Mouse (Mus musculus) embryonic facial prominence, embryonic 15.5 days (tissue): ENCODE data around the gene Katnal1. TPM values are rescaled to one million over a fixed set of nuclear protein-coding genes. Genes with fewer than 3 reads are reported as not detected.
A peak's percentile ranks its signal among the peaks of the same experiment; 100 is the strongest.

ENCODE experiments used
- ATAC-seq: fragments of 200-750 bp; cut with Nextera tagmentation; 2 replicates; pipeline ENCODE4 v1.8.0; 2017; ENCODE audit warnings: low read depth, moderate TSS enrichment; ENCODE audit not compliant: insufficient number of reproducible peaks, low FRiP score, low TSS enrichment
- H3K27ac ChIP-seq: fragments of 300-500 bp; sonication (generic); replicated peaks from 2 replicates; pipeline ENCODE4 v1.5.1; 2015; ENCODE audit warnings: mild to moderate bottlenecking, inconsistent platforms
- H3K27me3 ChIP-seq: fragments of 300-500 bp; sonication (generic); 2 replicates; pipeline ENCODE4 v1.6.1; 2015; ENCODE audit warnings: inconsistent platforms
- H3K36me3 ChIP-seq: fragments of 300-500 bp; sonication (generic); 2 replicates; pipeline ENCODE4 v1.6.1; 2015; ENCODE audit warnings: mild to moderate bottlenecking, inconsistent platforms
- H3K4me1 ChIP-seq: fragments of 300-500 bp; sonication (generic); 2 replicates; pipeline ENCODE4 v1.6.1; 2015; ENCODE audit warnings: inconsistent platforms
- H3K4me2 ChIP-seq: fragments of 300-500 bp; sonication (generic); replicated peaks from 2 replicates; pipeline ENCODE4 v1.6.1; 2015; ENCODE audit warnings: mild to moderate bottlenecking, inconsistent platforms
- H3K4me3 ChIP-seq: fragments of 300-500 bp; sonication (generic); replicated peaks from 2 replicates; pipeline ENCODE4 v1.5.1; 2015; ENCODE audit warnings: mild to moderate bottlenecking, inconsistent platforms
- H3K9ac ChIP-seq: fragments of 300-500 bp; sonication (generic); 2 replicates; pipeline ENCODE4 v1.6.1; 2015; ENCODE audit warnings: inconsistent platforms
- H3K9me3 ChIP-seq: fragments of 300-500 bp; sonication (generic); replicated peaks from 2 replicates; pipeline ENCODE4 v1.6.1; 2016; ENCODE audit warnings: inconsistent platforms
- WGBS: fragments of 180-500 bp; shearing (Covaris S2); methylation state at CpG from one replicate; pipeline ENCODE4 v1.1.7; 2015; 5-methylcytosine and 5-hydroxymethylcytosine counted together
- polyA plus RNA-seq: library from polyadenylated mRNA; unstranded; fragments of >200 nt; fragmentation: Nextera tagmentation; extraction: Ambion mirVana; gene quantifications from 2 replicates; pipeline ENCODE4 v1.2.1, GENCODE M21; 2015

The Katnal1 gene
- polyA plus RNA-seq, 1 experiment from 2014 or later: 15.8 TPM

- Histone ChIP-seq H3K9ac (no peak overlapping the region), H3K36me3 (no peaks in the 10 kb centered on the region), H3K27ac (peak overlapping the region; percentile 87), H3K4me3 (no peak overlapping the region), H3K9me3 (no peaks in the 10 kb centered on the region), H3K27me3 (no peaks in the 10 kb centered on the region), H3K4me1 (peaks cover 57% of the 10 kb centered on the region), H3K4me2 (peak overlapping the region; percentile 23)
- WGBS: 5% methylated on average over 13 of the region's 13 CpGs
- ATAC-seq: peak; percentile 77
Observed at GRCm38 (mm10) chr5:148965691-148966333, 36.7 kb upstream of the Katnal1 start.

- 31% methylated on average over 15 of the region's 15 CpGs for WGBS
Observed at GRCm38 (mm10) chr5:148965089-148965591, 36.0 kb upstream of the Katnal1 start.

GRCm38 (mm10) chr5:148964251-148964650 is 35.1 kb upstream of the Katnal1 start:
- Histone ChIP-seq H3K27ac (peak overlapping the region; percentile 87), H3K9ac (no peak overlapping the region), H3K4me2 (no peak overlapping the region), H3K4me1 (peaks cover 63% of the 10 kb centered on the region), H3K9me3 (no peaks in the 10 kb centered on the region), H3K36me3 (no peaks in the 10 kb centered on the region), H3K4me3 (no peak overlapping the region), H3K27me3 (no peaks in the 10 kb centered on the region)
- 85% methylated on average over 1 of the region's 1 CpGs for WGBS
- ATAC-seq: no peak

More at GRCm38 (mm10) chr5:148965089-148965591, 36.0 kb upstream of the Katnal1 start:
- H3K27me3 ChIP-seq: no peaks in the 10 kb centered on the region
- H3K9ac ChIP-seq: no peak overlapping the region
- no peaks in the 10 kb centered on the region for H3K9me3 ChIP-seq
- peaks cover 61% of the 10 kb centered on the region for H3K4me1 ChIP-seq
- H3K27ac ChIP-seq: peak overlapping the region; percentile 87
- no peaks in the 10 kb centered on the region for H3K36me3 ChIP-seq
- H3K4me3 ChIP-seq: no peak overlapping the region
- ATAC-seq: no peak
- peak overlapping the region; percentile 23 for H3K4me2 ChIP-seq

- H3K4me3 ChIP-seq: no peak overlapping the region
- H3K4me2 ChIP-seq: peak overlapping the region; percentile 86
- no peaks in the 10 kb centered on the region for H3K27me3 ChIP-seq
- H3K36me3 ChIP-seq: no peaks in the 10 kb centered on the region
- no peaks in the 10 kb centered on the region for H3K9me3 ChIP-seq
- 51% methylated on average over 10 of the region's 10 CpGs for WGBS
- peaks cover 37% of the 10 kb centered on the region for H3K4me1 ChIP-seq
- ATAC-seq: no peak
- H3K9ac ChIP-seq: no peak overlapping the region
- H3K27ac ChIP-seq: no peak overlapping the region
Observed at GRCm38 (mm10) chr5:148960211-148960610, 31.1 kb upstream of the Katnal1 start.

GRCm38 (mm10) chr5:148959068-148959990 is 30.2 kb upstream of the Katnal1 start:
- Histone ChIP-seq H3K4me1 (peaks cover 28% of the 10 kb centered on the region), H3K9ac (no peak overlapping the region), H3K36me3 (no peaks in the 10 kb centered on the region), H3K27me3 (no peaks in the 10 kb centered on the region), H3K9me3 (no peaks in the 10 kb centered on the region), H3K4me2 (peak overlapping the region; percentile 86), H3K27ac (0 out of 2 replicates have a peak overlapping the region, but pooled peaks have one; percentile 14), H3K4me3 (peak overlapping the region; percentile 43)
- ATAC-seq: peak; percentile 70
- WGBS: 3% methylated on average over 39 of the region's 39 CpGs

- Histone ChIP-seq H3K4me1 (peaks cover 22% of the 10 kb centered on the region), H3K9ac (no peak overlapping the region), H3K27me3 (no peaks in the 10 kb centered on the region), H3K4me2 (no peak overlapping the region), H3K9me3 (no peaks in the 10 kb centered on the region), H3K27ac (no peak overlapping the region), H3K4me3 (no peak overlapping the region), H3K36me3 (no peaks in the 10 kb centered on the region)
- ATAC-seq: no peak
- WGBS: 42% methylated on average over 9 of the region's 9 CpGs
Observed at GRCm38 (mm10) chr5:148958355-148958754, 29.2 kb upstream of the Katnal1 start.

- no peaks in the 10 kb centered on the region for H3K27me3 ChIP-seq
- no peak overlapping the region for H3K27ac ChIP-seq
- H3K4me2 ChIP-seq: no peak overlapping the region
- no peak overlapping the region for H3K9ac ChIP-seq
- H3K36me3 ChIP-seq: no peaks in the 10 kb centered on the region
- no peaks in the 10 kb centered on the region for H3K9me3 ChIP-seq
- H3K4me3 ChIP-seq: no peak overlapping the region
- H3K4me1 ChIP-seq: peaks cover 20% of the 10 kb centered on the region
- WGBS: 40% methylated on average over 9 of the region's 9 CpGs
- no peak for ATAC-seq
Observed at GRCm38 (mm10) chr5:148956898-148957535, 27.9 kb upstream of the Katnal1 start.

- 74% methylated on average over 9 of the region's 9 CpGs for WGBS
- H3K4me3 ChIP-seq: no peak overlapping the region
- no peak overlapping the region for H3K27ac ChIP-seq
- H3K9me3 ChIP-seq: no peaks in the 10 kb centered on the region
- H3K4me1 ChIP-seq: peaks cover 20% of the 10 kb centered on the region
- H3K27me3 ChIP-seq: no peaks in the 10 kb centered on the region
- no peak for ATAC-seq
- H3K9ac ChIP-seq: no peak overlapping the region
- H3K4me2 ChIP-seq: no peak overlapping the region
- H3K36me3 ChIP-seq: no peaks in the 10 kb centered on the region
Observed at GRCm38 (mm10) chr5:148956091-148956490, 27.0 kb upstream of the Katnal1 start.

GRCm38 (mm10) chr5:148955575-148955974 is 26.5 kb upstream of the Katnal1 start:
- Histone ChIP-seq H3K27ac (no peak overlapping the region), H3K9me3 (no peaks in the 10 kb centered on the region), H3K36me3 (no peaks in the 10 kb centered on the region), H3K4me2 (no peak overlapping the region), H3K4me3 (no peak overlapping the region), H3K4me1 (peaks cover 21% of the 10 kb centered on the region), H3K27me3 (no peaks in the 10 kb centered on the region), H3K9ac (no peak overlapping the region)
- WGBS: 92% methylated on average over 6 of the region's 6 CpGs
- no peak for ATAC-seq

GRCm38 (mm10) chr5:148954314-148955060 is 25.4 kb upstream of the Katnal1 start:
- no peaks in the 10 kb centered on the region for H3K27me3 ChIP-seq
- no peak overlapping the region for H3K4me2 ChIP-seq
- H3K36me3 ChIP-seq: no peaks in the 10 kb centered on the region
- ATAC-seq: no peak
- H3K4me1 ChIP-seq: peaks cover 19% of the 10 kb centered on the region
- no peak overlapping the region for H3K9ac ChIP-seq
- WGBS: 66% methylated on average over 22 of the region's 22 CpGs
- no peaks in the 10 kb centered on the region for H3K9me3 ChIP-seq
- no peak overlapping the region for H3K27ac ChIP-seq
- no peak overlapping the region for H3K4me3 ChIP-seq
